Mouse (Mus musculus) inflammation-experienced regulatory T-cells, adult 6 months (primary cell): ENCODE data around the gene Plekhn1. TPM values are rescaled to one million over a fixed set of nuclear protein-coding genes. Genes with fewer than 3 reads are reported as not detected.
A peak's percentile ranks its signal among the peaks of the same experiment; 100 is the strongest.

Experiments used
- ATAC-seq: one replicate; pipeline ENCODE4 v1.8.0; 2017
- polyA plus RNA-seq, 3 experiments: library from polyadenylated mRNA; unstranded; fragments of 100-300 nt; shearing (Covaris generic); gene quantifications; one replicate each; pipeline ENCODE4 v1.2.1; 2017

Gene Plekhn1
- 10 to 100 TPM in 1 of 3 experiments, 1 to 10 TPM in 2; 4.3 to 11.0 (median 8.1) TPM for polyA plus RNA-seq

DNA sequence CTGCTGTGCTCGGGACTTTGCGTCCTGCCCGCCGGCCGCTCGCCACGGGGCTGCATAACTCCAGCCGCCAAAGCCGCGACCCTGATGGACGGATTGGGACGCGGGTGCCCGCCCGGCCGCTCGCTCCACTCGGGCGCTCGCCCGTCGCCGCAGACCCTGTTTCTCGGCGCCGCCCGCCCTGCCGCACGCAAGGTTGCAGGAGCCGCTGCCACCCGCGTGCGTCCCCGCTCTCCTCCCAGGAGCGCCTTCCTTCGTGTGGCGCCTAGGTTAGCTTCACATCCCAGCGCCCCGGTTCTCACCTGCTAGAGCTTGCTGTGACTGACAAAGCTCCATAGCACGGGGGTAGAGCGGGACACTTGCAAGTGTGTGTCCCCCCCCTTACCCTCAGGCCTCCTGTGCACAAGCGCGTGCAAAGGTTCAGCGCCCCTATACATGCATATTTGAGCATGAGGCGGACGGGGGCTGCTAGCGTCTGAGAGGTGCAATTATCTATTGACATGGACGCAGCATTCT, at the start of gene Plekhn1:
Gene Plekhn1 (minus strand): TSS at position 157 of the 513 bp plus-strand sequence.
- peak; percentile 24 for ATAC-seq

GRCm38 (mm10) chr4:156255078-156255839, 20.6 kb upstream of the Plekhn1 start, which contains the start of gene Samd11:
Gene Samd11, minus strand, starts transcription at chr4:156255657.
- ATAC-seq: peak; percentile 79

- ATAC-seq: peak; percentile 20
These were observed 19.9 kb upstream of the Plekhn1 start for GRCm38 (mm10) chr4:156254361-156255077.

- ATAC-seq: no peak
These were observed 18.4 kb upstream of the Plekhn1 start for GRCm38 (mm10) chr4:156253043-156253442.

DNA sequence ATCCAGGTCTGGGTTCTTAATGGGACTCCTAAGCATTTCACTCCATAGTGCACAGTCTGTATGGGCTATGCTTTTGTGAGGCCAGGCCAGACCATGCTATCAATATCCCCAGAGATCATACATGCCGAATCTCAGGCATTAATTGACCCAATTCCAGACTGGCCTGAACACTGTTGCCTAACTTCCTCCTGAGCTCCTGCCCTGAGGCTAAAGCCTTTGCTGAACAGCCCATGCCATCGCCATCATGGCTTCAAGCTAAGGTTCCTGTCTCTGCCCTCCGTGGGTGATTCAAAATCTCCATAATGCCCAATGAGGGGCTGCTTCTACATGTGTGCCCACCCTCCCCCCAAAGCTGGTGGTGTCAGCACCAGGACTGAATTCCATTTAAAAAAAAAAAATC, 18.0 kb upstream of the Plekhn1 start:
- no peak for ATAC-seq

- ATAC-seq: no peak
These were observed 17.5 kb upstream of the Plekhn1 start for GRCm38 (mm10) chr4:156252140-156252539.

GRCm38 (mm10) chr4:156251081-156251480, 16.4 kb upstream of the Plekhn1 start:
- ATAC-seq: no peak

DNA sequence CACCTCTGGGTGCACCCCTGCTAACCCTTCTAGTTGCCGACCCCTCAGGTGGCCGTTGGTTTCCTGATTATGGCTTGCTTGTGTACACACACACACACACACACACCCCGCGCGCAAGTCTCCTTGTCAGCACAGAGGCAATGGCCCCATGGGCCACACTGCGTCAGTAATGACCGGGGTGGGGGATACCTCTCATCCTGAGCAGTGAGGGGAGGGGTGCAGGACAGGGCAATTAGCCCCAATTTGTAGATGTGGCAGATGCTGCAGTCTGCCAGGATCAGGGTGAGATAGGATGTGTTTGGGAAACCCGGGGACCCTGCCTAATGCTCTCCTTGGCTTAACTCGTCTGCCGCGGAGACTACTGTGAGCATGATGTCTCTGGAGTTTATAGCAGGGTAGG, 14.9 kb upstream of the Plekhn1 start:
- ATAC-seq: no peak

GRCm38 (mm10) chr4:156236651-156237447, 2.2 kb upstream of the Plekhn1 start:
- ATAC-seq: no peak

DNA sequence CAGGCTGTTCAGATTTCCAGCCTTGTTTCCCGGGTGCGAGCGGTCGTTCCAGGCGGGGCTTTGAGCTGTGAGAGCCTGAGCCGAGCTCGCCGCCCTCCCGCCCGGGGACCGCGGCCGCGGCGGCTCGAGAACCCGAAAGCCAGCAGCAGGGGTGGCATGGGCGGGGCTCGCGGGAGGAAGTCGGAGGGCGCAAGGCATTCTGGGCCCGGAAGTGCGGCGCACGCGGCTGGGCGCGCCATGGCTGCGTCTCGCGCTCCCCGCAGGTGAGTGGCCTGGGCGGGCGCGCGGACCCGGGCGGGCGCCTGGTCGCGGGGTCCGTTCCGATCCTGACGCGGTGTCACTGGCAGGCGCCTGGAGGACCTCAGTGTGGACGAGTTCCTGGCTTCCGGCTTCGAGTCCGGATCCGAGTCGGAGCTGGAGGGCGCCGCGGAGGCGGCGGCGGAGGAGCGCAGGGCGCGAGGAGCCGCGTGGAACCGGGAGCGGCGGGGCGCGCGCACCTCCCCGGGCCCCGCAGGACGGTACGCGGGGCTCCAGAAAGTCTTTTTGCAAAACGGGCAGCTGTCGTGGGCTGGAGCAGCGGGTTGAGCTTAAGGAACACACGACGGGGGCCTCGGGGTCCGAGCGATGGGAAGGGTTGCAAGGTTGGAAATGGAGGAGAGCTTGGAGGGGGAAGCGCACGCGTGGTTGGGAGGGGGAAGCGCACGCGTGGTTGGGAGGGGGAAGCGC, 1.3 kb upstream of the Plekhn1 start, which contains the start of gene Noc2l:
Gene Noc2l (plus strand): TSS at position 203 of the 726 bp plus-strand sequence.
- peak; percentile 92 for ATAC-seq

DNA sequence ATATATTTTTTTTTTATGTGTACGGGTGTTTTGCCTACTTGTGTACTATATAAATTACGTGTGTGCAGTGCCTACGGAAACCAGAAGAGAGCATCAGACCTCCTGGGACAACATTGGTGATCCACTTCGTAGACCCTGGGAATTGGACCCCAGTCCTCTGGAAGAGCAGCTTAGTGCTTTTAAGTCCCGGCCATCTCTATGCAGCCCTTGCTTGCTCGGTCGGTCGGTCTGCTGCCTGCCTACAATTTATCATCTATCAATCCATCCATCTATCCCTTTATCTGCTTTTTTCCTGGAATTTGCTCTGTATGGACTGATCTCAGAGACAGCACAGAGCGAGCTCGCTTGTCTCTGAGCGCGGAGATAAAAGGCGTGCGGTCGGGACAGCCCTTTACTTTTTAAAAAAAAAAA, 708 bp upstream of the Plekhn1 start:
- ATAC-seq: peak; percentile 44

GRCm38 (mm10) chr4:156234021-156234501, 596 bp downstream of the Plekhn1 start:
- ATAC-seq: no peak

DNA sequence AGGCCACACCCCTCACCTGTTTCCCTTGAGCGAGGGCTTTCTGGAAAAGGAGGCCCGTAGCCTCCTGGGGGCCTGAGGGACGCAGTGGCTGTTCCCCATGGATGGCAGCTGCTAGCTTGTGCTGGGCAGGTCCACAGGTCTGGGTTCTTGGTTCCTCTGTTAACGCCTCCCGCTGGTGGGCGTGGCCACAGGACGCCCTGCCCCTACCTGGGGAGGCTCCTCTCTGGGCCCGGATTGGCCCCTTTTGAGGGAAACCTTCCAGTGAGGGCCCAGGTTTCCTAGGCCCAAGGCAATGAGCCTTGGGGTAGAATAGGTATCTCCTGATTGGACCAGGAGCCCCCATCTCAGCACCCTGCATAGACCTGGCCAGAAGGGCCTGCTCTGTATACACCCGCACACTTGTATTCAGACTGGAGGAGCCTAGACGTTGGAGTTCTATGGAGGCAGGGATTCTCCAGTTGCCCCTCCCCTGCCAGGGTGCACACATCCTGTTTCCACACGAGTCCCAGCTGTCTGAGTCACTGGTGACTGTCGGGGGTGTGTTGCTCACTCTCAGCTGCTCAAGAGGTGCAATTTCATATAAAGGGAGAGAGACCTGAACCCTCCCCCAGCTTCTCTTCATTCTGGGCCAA, 6.1 kb downstream of the Plekhn1 start:
- no peak for ATAC-seq

DNA sequence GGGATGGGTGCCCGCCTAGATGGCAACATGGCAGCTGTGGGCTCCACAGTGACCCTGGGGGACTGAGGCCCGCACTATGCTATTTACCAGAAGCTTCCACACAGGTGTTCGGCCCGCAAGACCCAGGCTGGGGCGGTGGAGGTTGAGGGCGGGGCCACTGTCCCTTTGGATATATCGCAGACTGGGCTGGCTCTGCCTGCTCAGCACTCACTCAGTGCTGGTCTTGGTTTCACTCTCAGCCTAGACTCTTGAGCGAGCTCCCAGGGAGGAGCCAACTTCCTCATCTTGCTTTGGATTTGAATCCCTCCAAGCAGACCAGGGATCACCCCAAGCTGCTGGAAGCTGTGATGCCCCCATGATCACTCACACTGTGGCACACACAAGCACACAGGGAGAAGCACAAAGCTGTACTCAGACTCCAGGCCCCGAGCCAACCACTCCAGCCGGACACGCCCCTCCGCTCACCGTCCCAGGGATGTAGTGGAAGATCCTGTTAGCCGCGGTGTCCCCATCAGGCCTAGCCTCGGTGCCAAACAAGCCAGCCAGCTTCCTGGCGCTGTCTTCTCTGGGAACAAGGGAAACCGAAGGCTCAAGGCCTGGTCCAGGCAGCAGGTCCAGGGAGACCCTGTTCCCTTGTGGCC, 6.8 kb downstream of the Plekhn1 start:
- no peak for ATAC-seq

DNA sequence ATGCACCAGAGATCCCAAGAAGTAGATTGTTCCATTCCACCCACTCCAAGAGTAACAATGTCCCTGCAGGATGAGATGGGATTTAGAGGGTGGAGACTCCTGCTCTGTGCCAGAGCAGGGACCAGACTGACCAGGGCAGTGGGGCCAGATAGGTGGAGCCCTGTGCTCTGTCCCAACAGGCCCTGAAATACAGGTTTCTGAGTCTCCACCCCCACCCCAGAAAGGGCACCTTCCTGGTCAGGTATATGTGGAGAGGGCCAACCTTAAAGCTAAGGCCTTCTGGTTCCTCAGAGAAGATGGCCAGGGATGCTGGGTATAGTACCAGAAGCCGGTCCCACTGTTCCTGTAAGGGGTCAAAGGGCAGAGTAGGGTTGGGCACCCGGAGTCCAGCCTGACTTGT, 10.4 kb downstream of the Plekhn1 start:
- no peak for ATAC-seq

DNA sequence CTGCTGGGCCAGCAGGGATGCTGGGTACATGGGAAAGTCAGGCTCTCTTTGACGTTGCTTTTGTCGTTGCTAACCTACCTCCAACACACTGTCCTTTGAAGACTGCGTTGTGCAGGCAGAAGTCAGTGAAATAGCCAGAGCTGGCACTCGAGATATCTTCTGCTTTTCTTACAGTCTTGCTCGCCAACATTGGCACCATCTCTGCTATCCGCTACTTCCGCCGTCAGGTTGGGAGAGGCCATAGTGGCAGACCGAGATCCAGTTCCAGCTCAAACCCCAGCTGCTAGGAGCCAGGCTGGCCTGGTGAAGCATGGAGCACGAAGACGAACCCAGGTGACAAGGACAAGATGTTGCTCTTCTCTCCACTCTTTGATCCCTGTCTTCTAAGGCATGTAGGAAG, 14.7 kb downstream of the Plekhn1 start:
- ATAC-seq: no peak

- no peak for ATAC-seq
These were observed 16.8 kb downstream of the Plekhn1 start for GRCm38 (mm10) chr4:156217838-156218237.

- no peak for ATAC-seq
These were observed 17.5 kb downstream of the Plekhn1 start for GRCm38 (mm10) chr4:156217022-156217669.

DNA sequence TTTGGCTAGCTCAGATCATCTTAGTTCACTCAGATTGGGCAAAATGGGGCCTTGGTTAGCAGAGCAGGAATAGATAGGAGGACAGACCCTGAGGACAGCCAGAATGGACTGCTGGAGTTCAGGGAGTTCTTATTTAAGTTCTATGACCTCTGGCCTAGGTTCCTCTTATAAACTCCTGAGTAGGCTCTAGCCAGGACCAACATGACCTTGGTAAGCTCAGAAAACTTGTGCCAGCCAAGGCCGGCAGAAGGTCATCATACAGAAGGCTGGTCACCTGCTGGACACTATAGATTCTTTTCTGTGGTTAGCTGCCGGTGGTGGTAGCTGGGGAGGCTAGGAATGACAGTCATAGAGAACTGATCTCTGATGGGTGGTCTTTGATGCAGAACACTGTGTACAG, 18.5 kb downstream of the Plekhn1 start:
- ATAC-seq: no peak

DNA sequence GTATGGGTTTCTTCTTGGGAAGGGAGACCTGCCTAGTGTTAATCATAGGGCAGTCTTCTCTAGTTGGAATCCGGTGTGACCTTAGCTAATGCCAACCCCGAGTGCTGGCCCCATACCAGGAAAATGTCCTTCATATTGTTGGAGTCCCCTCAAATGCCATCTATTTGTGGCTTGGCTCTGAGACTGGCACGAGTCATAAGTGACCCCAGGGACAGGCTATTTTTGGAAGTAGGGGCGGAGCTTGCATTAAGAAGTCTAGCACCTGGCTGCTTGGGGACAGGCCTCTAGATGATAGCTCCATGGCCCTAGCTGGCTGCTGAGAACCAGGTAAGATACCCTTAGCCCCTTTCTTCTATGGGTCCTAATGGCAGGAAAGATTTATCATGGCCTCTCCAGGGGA, 19.0 kb downstream of the Plekhn1 start, which contains the start of gene Perm1:
Gene Perm1 (plus strand): TSS at position 220 of the 400 bp plus-strand sequence.
- no peak for ATAC-seq
